Mouse (Mus musculus): ENCODE data around the gene Ccdc42. TPM values are rescaled to one million over a fixed set of nuclear protein-coding genes. Genes with fewer than 3 reads are reported as not detected.

The Ccdc42 gene
- polyA plus RNA-seq, 1 experiment, result not detected

Other genes starting within 250 kb of the Ccdc42 start
- gene Ntn1, start 186.2 kb upstream of the Ccdc42 start, polyA plus RNA-seq (2012; ENCODE audit: insufficient read depth, insufficient read length, missing spikeins), result 6.1 and 7.6 TPM in 2 replicates
- 0.75 and 1.5 TPM in 2 replicates for gene Pik3r5, start 154.9 kb upstream of the Ccdc42 start, polyA plus RNA-seq (2012; ENCODE audit: insufficient read depth, insufficient read length, missing spikeins)
- gene Pik3r6, start 84.0 kb upstream of the Ccdc42 start, polyA plus RNA-seq (2012; ENCODE audit: insufficient read depth, insufficient read length, missing spikeins), result 1.7 and 3.3 TPM in 2 replicates
- not detected in 2 replicates for gene Mfsd6l, start 30.8 kb upstream of the Ccdc42 start, polyA plus RNA-seq (2012; ENCODE audit: insufficient read depth, insufficient read length, missing spikeins)
- gene Myh10, start 104.5 kb downstream of the Ccdc42 start, polyA plus RNA-seq (2012; ENCODE audit: insufficient read depth, insufficient read length, missing spikeins), result 15.5 and 17.2 TPM in 2 replicates